Mouse (Mus musculus): Measurements from ENCODE around the gene Cds2. TPM values are rescaled to one million over a fixed set of nuclear protein-coding genes. Genes with fewer than 3 reads are reported as not detected.

Gene Cds2
- polyA plus RNA-seq, 1 experiment from 2014 or later, result 20.4 TPM

DNA sequence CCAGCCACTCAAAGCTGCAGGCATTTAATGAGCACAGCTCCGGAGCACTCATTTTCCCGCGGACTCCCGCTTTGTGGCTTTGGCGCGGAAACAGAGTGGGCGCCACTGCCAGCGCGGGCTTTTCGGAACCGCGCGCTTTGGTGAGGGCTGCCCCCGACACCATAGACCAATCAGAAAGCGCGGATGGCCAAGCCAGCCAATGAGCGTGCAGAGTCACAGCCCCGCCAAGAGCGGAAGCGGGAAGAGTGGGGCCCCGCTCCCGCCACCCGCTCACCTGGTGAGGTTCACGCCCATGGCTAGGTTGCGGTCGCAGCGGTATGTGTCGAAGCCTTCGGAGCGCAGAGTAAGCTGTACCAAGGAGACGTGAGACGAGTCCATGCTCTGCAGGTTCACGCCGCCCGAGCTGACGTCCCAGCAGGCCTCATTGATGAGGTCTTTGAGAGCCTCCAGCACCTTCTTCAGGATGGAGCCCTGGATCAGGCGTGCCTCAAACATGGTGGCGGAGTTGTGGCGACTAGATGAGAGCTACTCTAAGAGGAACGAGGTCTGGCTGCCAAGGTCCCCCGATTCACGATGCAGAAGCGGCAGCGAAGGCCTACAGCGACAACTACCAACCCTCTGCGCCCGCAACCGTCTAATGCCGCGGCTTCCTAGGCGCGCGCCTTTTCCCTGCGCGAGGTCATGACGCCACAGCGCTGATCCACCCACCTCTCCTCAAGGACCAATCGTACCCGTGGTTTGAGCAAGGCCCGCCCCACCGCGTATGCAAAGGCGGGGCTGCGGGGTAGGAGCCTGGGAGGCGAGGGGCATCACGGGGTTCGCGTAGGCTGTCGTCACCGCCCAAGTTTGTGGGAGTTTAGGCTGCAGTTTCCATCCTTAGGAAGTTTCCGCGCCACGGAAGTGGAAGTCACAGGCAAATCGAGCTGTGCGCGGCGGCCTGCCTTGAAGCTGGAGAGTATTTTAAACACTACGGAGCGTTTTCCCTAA is 10.1 kb upstream of the Cds2 start, which contains the start of gene Pcna:
Gene Pcna, minus strand, starts transcription at position 773 of the 987 bp plus-strand sequence.
- no peaks in the 10 kb centered on the region for H3K27me3 ChIP-seq (ENCODE audit: poor library complexity, severe bottlenecking)
- H3K27ac ChIP-seq, result peak within 1 kb of the TSS; percentile 88
- peaks cover 38% of the 10 kb centered on the region for H3K36me3 ChIP-seq (replicated peaks)
- peaks cover 47% of the 10 kb centered on the region for H3K4me1 ChIP-seq
- no peaks in the 10 kb centered on the region for H3K9me3 ChIP-seq
- DNase-seq (ENCODE audit: extremely low spot score, low spot score), result peak; percentile 96
- H3K4me3 ChIP-seq, result peak within 1 kb of the TSS; percentile 64
- under 1% methylated on average over 79 of the region's 79 CpGs for WGBS

DNA sequence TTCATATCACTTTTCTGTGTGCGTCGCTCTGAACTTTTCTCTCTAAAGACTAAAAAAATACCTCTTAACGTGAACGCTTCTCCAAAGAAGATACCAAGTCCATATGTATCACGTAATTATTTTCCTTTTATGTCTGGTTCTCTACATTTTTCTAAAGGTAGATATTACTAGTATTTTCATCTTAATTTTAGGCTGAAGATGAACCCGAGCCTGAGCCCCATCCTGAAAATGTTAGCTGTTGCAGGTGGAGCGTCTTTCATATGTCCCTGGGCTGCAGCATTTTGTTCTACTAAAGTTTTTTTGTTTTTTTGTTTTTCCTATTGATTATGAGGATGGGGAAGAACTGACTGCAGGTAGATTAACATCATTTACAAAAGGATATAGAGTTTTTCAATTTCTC is 9.3 kb upstream of the Cds2 start:
- Histone ChIP-seq H3K36me3 (replicated peaks) (peaks cover 30% of the 10 kb centered on the region), H3K27me3 (ENCODE audit: poor library complexity, severe bottlenecking) (no peaks in the 10 kb centered on the region), H3K4me1 (peaks cover 39% of the 10 kb centered on the region), H3K4me3 (peak overlapping the region; percentile 64), H3K27ac (peak overlapping the region; percentile 88), H3K9me3 (no peaks in the 10 kb centered on the region)
- DNase-seq (ENCODE audit: extremely low spot score, low spot score), result no peak
- 1% methylated on average over 7 of the region's 7 CpGs for WGBS

DNA sequence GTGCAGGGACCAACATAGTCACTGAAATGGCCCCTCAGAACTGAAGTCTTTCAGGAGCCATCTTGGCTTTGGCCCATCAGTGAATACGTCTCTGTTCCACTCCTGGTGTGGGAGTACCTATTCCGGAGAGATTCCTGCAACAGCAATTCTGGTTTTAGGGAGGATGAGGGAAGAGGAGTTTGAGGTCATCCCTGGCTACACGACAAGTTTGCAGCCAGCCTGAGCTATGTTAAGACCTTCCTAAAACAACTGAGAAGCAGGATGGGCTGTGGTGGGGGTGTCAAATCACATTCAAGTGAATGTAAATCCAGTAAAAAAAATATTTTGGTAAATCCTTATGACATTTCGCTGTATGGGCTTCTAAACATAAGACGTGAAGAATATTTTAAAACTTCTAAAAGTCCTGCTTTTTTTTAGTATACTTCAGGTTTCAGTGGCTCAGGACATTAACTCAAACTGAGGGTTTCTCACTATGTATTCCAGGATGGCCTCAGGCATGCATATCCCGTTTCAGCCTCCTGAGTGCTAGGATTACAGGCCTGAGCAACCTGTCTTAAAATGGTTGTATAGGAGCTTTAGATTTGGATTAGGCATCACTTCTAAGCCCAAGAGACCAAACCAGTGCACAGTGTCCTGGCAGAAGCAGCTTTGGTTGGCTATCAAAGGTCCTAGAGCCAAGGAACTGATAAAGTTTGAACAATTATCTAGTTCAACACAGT is 5.4 kb upstream of the Cds2 start:
- WGBS, result 93% methylated on average over 6 of the region's 6 CpGs
- no peaks in the 10 kb centered on the region for H3K9me3 ChIP-seq
- H3K4me1 ChIP-seq, result peaks cover 13% of the 10 kb centered on the region
- H3K27me3 ChIP-seq (ENCODE audit: poor library complexity, severe bottlenecking), result no peaks in the 10 kb centered on the region
- no peak overlapping the region for H3K4me3 ChIP-seq
- H3K27ac ChIP-seq, result no peak overlapping the region
- peaks cover 3% of the 10 kb centered on the region for H3K36me3 ChIP-seq (replicated peaks)
- no peak for DNase-seq (ENCODE audit: extremely low spot score, low spot score)

DNA sequence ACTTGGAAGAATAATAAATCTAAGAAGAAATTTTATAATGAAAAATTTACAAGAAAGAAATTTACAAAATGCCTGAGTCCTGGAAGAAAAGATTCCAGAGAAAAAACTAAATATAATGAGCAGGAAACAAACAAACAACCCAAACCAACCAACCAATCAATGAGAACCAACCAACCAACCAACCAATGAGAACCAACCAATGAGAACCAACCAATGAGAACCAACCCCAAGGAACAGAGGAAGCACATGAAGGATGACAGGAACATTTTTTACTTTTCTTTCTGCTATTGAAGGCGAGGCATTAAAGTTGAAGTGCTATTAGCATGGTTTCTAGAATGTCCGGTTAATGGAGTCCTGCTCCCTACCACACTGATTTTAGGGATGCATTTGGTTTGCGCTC is 2.3 kb upstream of the Cds2 start:
- H3K4me1 ChIP-seq, result peaks cover 19% of the 10 kb centered on the region

DNA sequence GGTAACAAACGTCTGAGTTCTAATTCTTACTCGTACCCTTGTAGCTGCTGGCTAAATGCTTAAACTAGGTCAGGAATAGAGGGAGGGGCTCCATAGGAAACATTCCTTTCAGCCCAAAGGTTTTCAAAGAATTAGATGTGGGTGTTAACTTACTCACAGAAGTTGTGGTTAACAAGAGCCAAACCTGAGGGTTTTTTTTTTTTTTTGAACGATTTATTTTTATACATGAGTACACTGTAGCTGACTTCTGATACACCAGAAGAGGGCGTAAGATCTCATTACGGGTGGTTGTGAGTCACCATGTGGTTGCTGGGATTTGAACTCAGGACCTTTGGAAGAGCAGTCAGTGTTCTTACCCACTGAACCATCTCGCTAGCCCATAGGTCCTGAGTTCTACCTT is 773 bp upstream of the Cds2 start:
- peaks cover 2% of the 10 kb centered on the region for H3K36me3 ChIP-seq (replicated peaks)
- H3K27me3 ChIP-seq (ENCODE audit: poor library complexity, severe bottlenecking), result no peaks in the 10 kb centered on the region
- H3K4me3 ChIP-seq, result no peak overlapping the region
- H3K27ac ChIP-seq, result no peak overlapping the region
- WGBS, result 79% methylated on average over 6 of the region's 6 CpGs
- DNase-seq (ENCODE audit: extremely low spot score, low spot score), result no peak
- H3K9me3 ChIP-seq, result no peaks in the 10 kb centered on the region
- H3K4me1 ChIP-seq, result peaks cover 19% of the 10 kb centered on the region

More for the DNA sequence above, 2.3 kb upstream of the Cds2 start:
- H3K4me3 ChIP-seq, result no peak overlapping the region
- no peaks in the 10 kb centered on the region for H3K27me3 ChIP-seq (ENCODE audit: poor library complexity, severe bottlenecking)
- DNase-seq (ENCODE audit: extremely low spot score, low spot score), result no peak
- no peak overlapping the region for H3K27ac ChIP-seq
- no peaks in the 10 kb centered on the region for H3K9me3 ChIP-seq
- H3K36me3 ChIP-seq (replicated peaks), result peaks cover 3% of the 10 kb centered on the region
- 91% methylated on average over 3 of the region's 3 CpGs for WGBS

DNA sequence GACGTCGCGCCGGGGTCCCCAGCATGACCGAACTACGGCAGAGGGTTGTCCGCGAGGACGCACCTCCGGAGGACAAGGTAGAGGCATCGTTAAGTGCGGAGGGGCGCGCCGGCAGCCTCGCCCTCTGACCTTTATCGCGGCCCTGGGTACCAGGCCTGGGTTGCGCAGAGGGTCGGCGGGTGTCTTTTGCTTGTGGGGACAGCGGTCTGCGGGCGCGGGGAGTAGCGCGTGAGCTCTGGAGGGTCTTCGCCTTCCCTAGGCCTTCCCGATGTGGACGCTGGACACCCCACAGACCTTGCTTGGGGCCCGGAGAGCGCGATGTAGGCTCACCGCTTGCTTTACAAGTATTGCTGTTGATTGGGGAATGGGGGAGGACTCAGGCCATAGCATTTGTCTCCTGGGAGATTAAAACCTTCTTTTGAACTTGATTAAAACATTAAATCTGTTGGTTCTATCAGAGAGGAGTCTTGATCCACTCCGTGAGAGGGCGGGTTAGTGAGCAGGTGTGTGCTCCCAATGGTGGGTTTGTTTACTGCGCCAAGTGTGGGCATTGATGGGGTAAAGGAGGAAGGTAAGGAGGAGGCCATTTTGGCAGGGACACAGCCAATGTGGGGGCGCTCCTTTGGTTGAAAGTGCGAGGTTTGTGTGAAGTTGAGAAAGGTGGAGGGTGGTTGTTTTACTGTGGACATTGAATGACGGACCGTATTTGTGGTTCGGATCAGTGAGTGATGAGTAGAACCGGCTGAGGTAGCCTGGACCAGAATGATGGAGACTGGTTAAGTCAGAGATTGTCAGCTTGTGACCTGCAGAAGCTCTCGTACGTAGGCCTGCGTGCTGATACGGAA is 695 bp downstream of the Cds2 start:
- Histone ChIP-seq H3K36me3 (replicated peaks) (no peaks in the 10 kb centered on the region; the same call in 1 of the 2 replicates), H3K9me3 (no peaks in the 10 kb centered on the region), H3K4me1 (peaks cover 19% of the 10 kb centered on the region), H3K27me3 (ENCODE audit: poor library complexity, severe bottlenecking) (no peaks in the 10 kb centered on the region), H3K27ac (peak overlapping the region; percentile 91), H3K4me3 (peak overlapping the region; percentile 75)
- DNase-seq (ENCODE audit: extremely low spot score, low spot score), result peak; percentile 48
- WGBS, result under 1% methylated on average over 47 of the region's 47 CpGs

DNA sequence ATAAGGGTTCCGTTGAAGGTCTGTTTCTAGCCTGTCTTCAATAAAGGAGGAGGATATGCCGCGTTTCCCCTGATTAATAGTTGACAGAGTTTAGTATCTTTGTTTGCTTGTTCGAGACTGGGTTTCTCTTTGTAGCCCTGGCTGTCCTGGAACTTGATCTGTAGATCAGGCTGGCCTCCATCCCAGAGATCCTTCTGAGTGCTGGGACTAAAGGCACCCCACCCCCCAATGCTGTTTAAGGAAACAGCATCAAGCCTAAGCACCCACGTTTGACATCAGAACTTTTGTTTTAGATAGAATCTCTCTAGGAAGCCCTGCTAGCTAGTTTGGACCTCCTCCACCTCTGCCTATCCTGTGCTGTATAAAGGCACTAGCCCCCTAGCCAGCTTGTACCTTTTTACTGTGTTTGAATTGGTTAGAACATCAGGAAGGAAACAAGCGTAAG is 1.3 kb downstream of the Cds2 start:
- WGBS, result 19% methylated on average over 6 of the region's 6 CpGs
- no peaks in the 10 kb centered on the region for H3K9me3 ChIP-seq
- peak overlapping the region; percentile 75 for H3K4me3 ChIP-seq
- no peaks in the 10 kb centered on the region for H3K27me3 ChIP-seq (ENCODE audit: poor library complexity, severe bottlenecking)
- no peak for DNase-seq (ENCODE audit: extremely low spot score, low spot score)
- H3K4me1 ChIP-seq, result peaks cover 19% of the 10 kb centered on the region
- no peaks in the 10 kb centered on the region; the same call in 1 of the 2 replicates for H3K36me3 ChIP-seq (replicated peaks)
- H3K27ac ChIP-seq, result peak overlapping the region; percentile 91

DNA sequence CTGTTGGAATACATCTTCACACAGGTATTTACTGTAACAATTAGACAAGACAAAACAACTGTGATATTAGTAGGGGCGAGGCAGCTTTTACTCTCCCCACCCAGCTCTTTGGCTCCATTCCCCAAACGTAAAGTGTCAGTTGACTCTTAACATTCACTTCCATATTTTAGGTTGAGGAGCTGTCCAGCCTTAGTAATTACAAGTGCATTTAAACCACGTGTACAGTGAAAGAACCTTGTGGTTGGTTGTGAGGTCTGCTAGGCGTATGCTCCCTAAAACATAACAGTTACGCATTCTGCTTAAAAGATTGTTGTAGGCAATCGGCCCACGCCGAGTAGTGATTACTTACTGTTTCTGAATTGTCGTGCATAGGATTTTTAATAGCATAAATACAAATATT is 2.2 kb downstream of the Cds2 start:
- peaks cover 19% of the 10 kb centered on the region for H3K4me1 ChIP-seq
- 92% methylated on average over 9 of the region's 9 CpGs for WGBS
- H3K27me3 ChIP-seq (ENCODE audit: poor library complexity, severe bottlenecking), result no peaks in the 10 kb centered on the region
- DNase-seq (ENCODE audit: extremely low spot score, low spot score), result no peak
- H3K4me3 ChIP-seq, result peak overlapping the region; percentile 75; the same call in 1 of the 2 replicates
- H3K27ac ChIP-seq, result no peak overlapping the region
- no peaks in the 10 kb centered on the region for H3K9me3 ChIP-seq
- H3K36me3 ChIP-seq (replicated peaks), result no peaks in the 10 kb centered on the region

DNA sequence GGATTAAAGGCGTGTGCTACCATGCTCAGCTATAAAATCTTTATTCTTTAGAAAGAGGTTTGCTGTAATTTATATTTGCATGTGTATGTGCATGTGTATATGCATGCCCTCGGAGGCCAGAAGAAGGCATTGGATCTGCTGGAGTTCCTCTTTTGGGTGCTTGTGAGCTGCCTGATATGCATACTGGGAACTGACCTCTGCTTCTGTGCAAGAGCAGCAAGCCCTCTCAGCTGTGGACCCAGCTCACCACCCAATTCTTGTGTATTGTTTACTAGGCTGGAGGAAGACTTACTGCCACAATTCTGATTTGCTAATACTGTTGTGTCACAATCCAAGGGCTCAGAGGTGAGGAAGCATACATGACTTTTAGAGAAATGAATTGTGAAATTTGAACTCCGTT is 3.1 kb downstream of the Cds2 start:
- no peaks in the 10 kb centered on the region for H3K36me3 ChIP-seq (replicated peaks)
- 93% methylated on average over 3 of the region's 3 CpGs for WGBS
- no peak for DNase-seq (ENCODE audit: extremely low spot score, low spot score)
- no peaks in the 10 kb centered on the region for H3K9me3 ChIP-seq
- H3K27ac ChIP-seq, result no peak overlapping the region
- H3K27me3 ChIP-seq (ENCODE audit: poor library complexity, severe bottlenecking), result no peaks in the 10 kb centered on the region
- no peak overlapping the region for H3K4me3 ChIP-seq
- peaks cover 19% of the 10 kb centered on the region for H3K4me1 ChIP-seq

DNA sequence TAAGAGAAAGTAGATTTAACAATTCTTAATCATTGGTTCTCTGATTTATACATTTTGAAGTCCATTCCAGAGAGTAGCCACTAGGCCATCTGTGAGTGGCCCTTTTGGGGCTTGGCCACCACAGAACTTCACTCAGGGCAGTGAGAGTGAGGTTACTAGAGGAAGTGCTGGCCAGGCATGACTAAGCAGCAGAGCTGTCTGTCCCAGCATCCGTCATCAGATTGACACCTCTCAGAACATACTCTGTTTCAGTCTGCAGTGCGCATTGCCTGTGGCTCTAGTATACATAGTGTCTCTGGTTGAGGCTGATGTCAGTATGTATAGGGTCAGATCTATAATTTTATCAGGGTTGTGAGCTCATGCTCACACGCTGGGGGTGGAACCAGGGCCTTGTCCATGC is 6.3 kb downstream of the Cds2 start:
- no peak overlapping the region for H3K4me3 ChIP-seq
- no peak for DNase-seq (ENCODE audit: extremely low spot score, low spot score)
- peaks cover 15% of the 10 kb centered on the region for H3K4me1 ChIP-seq
- no peak overlapping the region for H3K27ac ChIP-seq
- no peaks in the 10 kb centered on the region for H3K9me3 ChIP-seq
- 85% methylated on average over 3 of the region's 3 CpGs for WGBS
- H3K27me3 ChIP-seq (ENCODE audit: poor library complexity, severe bottlenecking), result no peaks in the 10 kb centered on the region
- H3K36me3 ChIP-seq (replicated peaks), result peaks cover 8% of the 10 kb centered on the region

DNA sequence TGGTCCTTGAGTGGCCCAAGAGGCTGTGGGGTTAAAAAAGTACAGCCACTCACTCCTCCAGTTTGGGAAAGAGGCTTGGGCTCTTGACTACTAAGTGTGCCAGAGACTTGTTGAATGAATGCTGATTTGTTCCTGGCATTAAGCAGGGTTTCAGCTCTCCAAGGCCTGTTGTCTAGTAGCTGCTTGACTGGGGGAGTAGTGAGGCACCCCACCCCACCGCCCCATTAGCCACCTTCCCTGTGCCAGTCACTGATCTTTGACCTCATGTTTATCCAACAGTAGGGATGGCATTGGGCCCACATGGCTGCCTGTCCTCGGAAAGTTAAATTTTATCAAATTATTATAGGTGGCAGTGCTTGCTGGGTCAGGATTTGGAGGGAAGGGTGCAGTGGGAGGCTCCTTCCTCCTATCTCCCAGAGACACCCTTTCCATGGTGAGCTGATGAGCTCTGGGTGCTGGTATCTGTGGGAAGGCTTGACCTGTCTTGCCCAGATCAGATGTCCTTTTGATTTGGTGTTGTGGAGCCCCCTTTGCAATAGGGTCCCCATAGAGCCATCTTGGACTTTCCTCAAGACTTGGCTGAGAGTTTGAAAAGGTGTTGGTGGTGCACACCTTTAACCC is 7.5 kb downstream of the Cds2 start:
- Histone ChIP-seq H3K27me3 (ENCODE audit: poor library complexity, severe bottlenecking) (no peaks in the 10 kb centered on the region), H3K4me1 (0 out of 2 replicates have a peak, but pooled peaks cover 5% of the 10 kb centered on the region), H3K9me3 (no peaks in the 10 kb centered on the region), H3K4me3 (no peak overlapping the region), H3K27ac (no peak overlapping the region), H3K36me3 (replicated peaks) (peaks cover 11% of the 10 kb centered on the region)
- no peak for DNase-seq (ENCODE audit: extremely low spot score, low spot score)
- WGBS, result 92% methylated on average over 2 of the region's 2 CpGs
